ENCODE assay signal across 9 mouse cellular contexts in genomic region chr13:54955695-54956471, GRCm38 (mm10). TPM values are rescaled to one million over a fixed set of nuclear protein-coding genes. Genes with fewer than 3 reads are reported as not detected.
DNase-seq lines count a peak whose midpoint lies in the region; ATAC-seq and TF ChIP-seq lines count a peak whose summit lies in the region.
"Had no signal": no experiment of that assay in that cellular context is flagged by ENCODE, and none has a peak within 500 bp of the region (broad histone marks: within the 10 kb centered on the region; RNA-seq: fewer than 3 reads in every experiment).

No protein-coding gene starts in this region.

- no peaks in the 10 kb centered on the region; the same call in 1 of the 2 replicates for H3K4me1 ChIP-seq in bone marrow, adult 2 months (ENCODE audit: control insufficient read depth, insufficient read depth, low read length)
- H3K4me1 ChIP-seq in intestine, postnatal 0 days (replicated peaks; ENCODE audit: control insufficient read depth, insufficient read depth, low read length): 0 out of 2 replicates have a peak, but pooled peaks cover 3% of the 10 kb centered on the region
- no peaks in the 10 kb centered on the region for H3K4me1 ChIP-seq in lung, embryonic 14.5 days (ENCODE audit: insufficient read depth)
- H3K4me1 ChIP-seq in olfactory bulb, adult 2 months (ENCODE audit: control insufficient read depth, insufficient read depth, low read length): peaks cover 53% of the 10 kb centered on the region

- no peaks in the 10 kb centered on the region for H3K36me3 ChIP-seq in intestine, postnatal 0 days (ENCODE audit: control insufficient read depth, insufficient read depth)
- no peaks in the 10 kb centered on the region for H3K36me3 ChIP-seq in lung, embryonic 14.5 days (ENCODE audit: insufficient read depth)

- H3K4me3 ChIP-seq in bone marrow, adult 2 months (replicated peaks; ENCODE audit: control insufficient read depth, low read depth, low read length): peak overlapping the region; percentile 18
- peak overlapping the region; percentile 50 for H3K4me3 ChIP-seq in intestine, postnatal 0 days (ENCODE audit: low read depth, low read length)
- peak overlapping the region; percentile 56 for H3K4me3 ChIP-seq in lung, embryonic 14.5 days (ENCODE audit: low read depth, low read length)
- peak overlapping the region; percentile 47 for H3K4me3 ChIP-seq in olfactory bulb, adult 2 months (ENCODE audit: insufficient read depth, low read depth, low read length)

- WGBS in bone marrow, adult 2 months: 1% methylated on average over 61 of the region's 61 CpGs
- WGBS in intestine, postnatal 0 days: 1% methylated on average over 58 of the region's 61 CpGs
- under 1% methylated on average over 60 of the region's 61 CpGs for whole genome bisulfite sequencing in lung, embryonic 14.5 days
- WGBS in olfactory bulb, adult 2 months: under 1% methylated on average over 61 of the region's 61 CpGs

- TF ChIP-seq CTCF in bone marrow, adult 2 months (IDR thresholded peaks at IDR 0.05; ENCODE audit: control insufficient read depth, insufficient read depth, low read length): no peak
- no peak for TF ChIP-seq CTCF in intestine, postnatal 0 days (IDR thresholded peaks at IDR 0.05; ENCODE audit: low read depth)
- no peak for TF ChIP-seq CTCF in lung, embryonic 14.5 days (IDR thresholded peaks at IDR 0.05; ENCODE audit: low read depth)
- TF ChIP-seq CTCF in olfactory bulb, adult 2 months (IDR thresholded peaks at IDR 0.05; ENCODE audit: insufficient read depth, low read depth, low read length): no peak

- no peak for ATAC-seq in intestine, postnatal 0 days
- ATAC-seq in lung, embryonic 14.5 days (ENCODE audit: insufficient read depth): peak; percentile 80

- no peak overlapping the region for H3K27ac ChIP-seq in bone marrow, adult 2 months (ENCODE audit: control insufficient read depth, insufficient read depth, low read depth, low read length, poor library complexity)
- H3K27ac ChIP-seq in intestine, postnatal 0 days (ENCODE audit: low read depth, low read length): no peak overlapping the region
- no peak overlapping the region for H3K27ac ChIP-seq in lung, embryonic 14.5 days (ENCODE audit: low read depth)
- H3K27ac ChIP-seq in olfactory bulb, adult 2 months (ENCODE audit: insufficient read depth, low read depth, low read length): no peak overlapping the region
- H3K27ac ChIP-seq: macrophage had no signal

- DNase-seq in kidney, adult 18-20 months: peak; percentile 32
- DNase-seq in kidney, adult 9 months: no peak
- DNase-seq in gastrocnemius, postnatal 10 days: peak; percentile 32
- DNase-seq in lung, embryonic 14.5 days: peak; percentile 82
- no peak for DNase-seq in left cerebral cortex, adult 9 months (ENCODE audit: low spot score in 2 of 2)

- peak overlapping the region; percentile 87 for H3K4me2 ChIP-seq in intestine, postnatal 0 days (replicated peaks; ENCODE audit: low read depth)
- peak overlapping the region; percentile 95 for H3K4me2 ChIP-seq in lung, embryonic 14.5 days

- no peak for TF ChIP-seq POLR2A in bone marrow, adult 2 months (IDR thresholded peaks at IDR 0.05; ENCODE audit: borderline replicate concordance, control insufficient read depth, low read depth, low read length)
- TF ChIP-seq POLR2A in olfactory bulb, adult 2 months (IDR thresholded peaks at IDR 0.05; ENCODE audit: insufficient read depth, low read depth, low read length): no peak

- H3K9ac ChIP-seq in intestine, postnatal 0 days (ENCODE audit: low read depth, low read length): peak overlapping the region; percentile 31; the same call in 1 of the 2 replicates
- H3K9ac ChIP-seq in lung, embryonic 14.5 days: peak overlapping the region; percentile 62

- H3K27me3 ChIP-seq in intestine, postnatal 0 days (replicated peaks; ENCODE audit: control insufficient read depth, insufficient read depth, low read length): peaks cover 43% of the 10 kb centered on the region
- peaks cover 24% of the 10 kb centered on the region for H3K27me3 ChIP-seq in lung, embryonic 14.5 days (ENCODE audit: insufficient read depth, low read length)

- H3K9me3 ChIP-seq in intestine, postnatal 0 days (ENCODE audit: control insufficient read depth): no peaks in the 10 kb centered on the region
- H3K9me3 ChIP-seq in lung, embryonic 14.5 days (ENCODE audit: low read depth, low read length): no peaks in the 10 kb centered on the region

RNA-seq across cellular contexts. Expression of gene Unc5a, which starts 6.7 kb away (rescaled TPM):
- polyA plus RNA-seq in bone marrow, adult 2 months (2011; ENCODE audit: insufficient read depth, insufficient read length, low replicate concordance, missing spikeins): 0.79 and 1.4 TPM in 2 replicates
- 1 to 10 TPM; 3.7 to 4.8 TPM for total RNA-seq in gastrocnemius, postnatal 10 days (2021)
- 0.90 and 1.1 TPM in 2 replicates for polyA plus RNA-seq in intestine, postnatal 0 days (2015; fragmentation: Nextera tagmentation; extraction: Ambion mirVana)
- polyA plus RNA-seq in lung, embryonic 14.5 days (2014; fragmentation: Nextera tagmentation; extraction: Ambion mirVana): 6.5 and 7.5 TPM in 2 replicates
- not detected in 2 replicates for polyA plus RNA-seq in olfactory bulb, adult 2 months (2012; ENCODE audit: insufficient read depth, insufficient read length, low replicate concordance, missing spikeins)

Comparison
In these comparisons a context has a peak if more than half of its experiments do, and no peak if none do; other contexts are left out.
1. DNase-seq: peak in kidney, adult 18-20 months (single experiment), gastrocnemius, postnatal 10 days (single experiment) and lung, embryonic 14.5 days (single experiment); none in kidney, adult 9 months (single experiment) and left cerebral cortex, adult 9 months (0 of 2).
2. Peak in every context shown above with its lines, with median percentiles within 50 percentile points of each other: H3K4me3 ChIP-seq.